Mouse (Mus musculus) bone marrow macrophage, adult 2 months (primary cell): ENCODE results near the gene Atp6v0b.

Experiments
- CTCF ChIP-seq: IDR thresholded peaks from 2 replicates; pipeline ENCODE4 v1.5.1; 2012; ENCODE audit warnings: low read depth, mild to moderate bottlenecking, low read length, moderate library complexity
- POLR2A ChIP-seq: IDR thresholded peaks from 2 replicates; pipeline ENCODE4 v1.6.1; 2012; ENCODE audit warnings: mild to moderate bottlenecking, low read depth, low read length, borderline replicate concordance

- no peak for TF ChIP-seq CTCF
- no peak for TF ChIP-seq POLR2A
Measured at GRCm38 (mm10) chr4:117906196-117906595, 19.1 kb upstream of the Atp6v0b start.
